Mouse (Mus musculus) heart, postnatal 36 days (tissue): ENCODE measurements around the gene Tmem229b. TPM values are rescaled to one million over a fixed set of nuclear protein-coding genes. Genes with fewer than 3 reads are reported as not detected.

Experiments used
- DNase-seq, 2 experiments: peaks; one replicate each; pipeline ENCODE4 v3.0.0; 2021 to 2022
- intact Hi-C: fragments of 180-260 bp; cut with DNase I; formaldehyde crosslinking; loops from one replicate; pipeline ENCODE4 v1.15.1; 2025
- total RNA-seq, 2 experiments: library from RNA; stranded (reverse); gene quantifications; 2 replicates each; pipeline ENCODE4 v1.2.3; 2021

The Tmem229b gene
- total RNA-seq, 2 experiments from 2014 or later, result 2.6 to 5.4 TPM

DNA sequence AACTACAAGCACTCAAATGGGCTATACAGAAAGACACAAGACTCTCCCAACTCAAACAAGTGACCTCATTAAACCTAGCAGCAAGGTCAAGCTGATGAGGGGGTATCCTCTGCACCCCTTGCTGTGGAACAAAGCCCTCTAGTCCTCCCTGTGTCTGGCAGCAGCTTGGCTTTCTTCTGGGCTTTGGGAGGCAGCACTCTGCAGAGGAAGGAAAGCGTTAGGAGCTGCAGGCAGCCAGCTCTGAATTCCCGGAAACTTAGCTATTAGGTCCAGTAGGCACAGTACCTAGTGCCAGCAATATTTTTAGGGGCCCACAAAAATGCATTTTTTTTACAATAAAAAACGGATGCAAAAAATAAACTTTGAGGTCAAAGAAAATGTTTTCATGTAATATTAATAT lies 3.1 kb upstream of the Tmem229b start:
- intact Hi-C loops, result no loop called here
- no peak for DNase-seq

GRCm38 (mm10) chr12:79006478-79007125 lies 825 bp downstream of the Tmem229b start:
- intact Hi-C loops, result loop anchor here (2.0 to 5.0 kb wide), 2 partner anchors 26 to 89 kb away; no protein-coding TSS in a partner anchor
- DNase-seq, result peak; percentile 49 to 64

DNA sequence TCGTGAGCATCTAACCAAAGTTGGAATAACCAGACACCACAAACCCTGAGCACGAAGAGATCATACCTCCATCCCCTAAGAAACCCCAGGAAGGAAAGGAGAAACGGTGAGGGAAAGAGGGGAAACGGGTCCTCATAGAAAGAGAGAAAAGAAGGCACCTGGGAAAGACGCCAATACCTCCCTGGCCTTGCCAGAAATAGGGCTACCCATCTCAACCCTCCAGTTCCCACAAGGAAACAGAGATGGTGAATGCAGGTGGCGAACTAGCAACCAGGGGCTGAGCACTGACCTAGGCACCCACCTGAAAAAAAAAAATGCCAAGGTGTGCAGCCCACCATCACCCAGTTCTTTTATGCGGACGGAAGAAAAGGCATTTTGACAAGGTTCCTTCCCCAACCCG lies 1.4 kb downstream of the Tmem229b start:
- intact Hi-C loops, result loop anchor here (2.0 to 5.0 kb wide), 2 partner anchors 25 to 89 kb away; no protein-coding TSS in a partner anchor
- DNase-seq, result no peak

DNA sequence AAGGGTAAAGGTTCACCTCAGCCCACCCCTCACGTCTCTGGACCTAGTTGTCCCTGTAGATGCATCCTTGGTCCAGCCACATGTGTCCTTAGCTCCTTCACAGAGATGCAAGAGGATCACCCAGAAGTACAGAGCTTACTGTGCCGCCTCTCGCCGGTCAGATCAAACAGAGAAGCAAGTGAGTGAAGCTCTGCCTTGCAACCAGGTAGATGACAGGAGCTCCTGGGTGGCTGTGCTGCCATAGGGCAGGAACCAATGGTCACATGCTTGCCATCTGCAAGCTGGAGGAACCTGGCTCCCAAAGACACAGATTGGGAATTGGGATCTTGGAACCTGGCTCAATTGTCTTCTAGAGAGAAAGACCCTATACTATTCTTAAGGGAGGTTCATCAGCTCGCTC lies 2.0 kb downstream of the Tmem229b start:
- intact Hi-C loops, result loop anchor here (5.0 kb wide), 1 partner anchor 88 kb away; no protein-coding TSS in a partner anchor
- no peak for DNase-seq

GRCm38 (mm10) chr12:79002978-79003377 lies 4.4 kb downstream of the Tmem229b start:
- intact Hi-C loops, result no loop called here
- no peak for DNase-seq

DNA sequence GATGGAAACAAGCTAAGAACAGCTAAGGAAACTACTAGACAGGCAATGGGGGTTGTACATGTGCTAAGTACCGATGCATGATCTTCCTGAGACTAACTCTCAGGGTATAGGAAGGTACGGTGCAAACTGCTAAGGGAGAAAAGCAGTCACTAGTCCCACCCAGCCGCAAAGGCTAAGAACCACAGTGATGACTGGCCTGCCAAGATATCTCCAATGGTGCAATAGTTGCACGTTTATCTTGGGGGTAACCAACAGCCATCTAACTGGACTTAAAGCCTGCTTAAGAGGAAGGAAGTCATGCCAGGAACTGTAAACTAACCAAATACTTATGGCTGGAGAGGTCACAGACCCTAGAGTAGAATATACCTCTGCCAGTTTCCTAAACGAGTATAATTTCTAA lies 5.0 kb downstream of the Tmem229b start:
- DNase-seq, result no peak
- intact Hi-C loops, result no loop called here

DNA sequence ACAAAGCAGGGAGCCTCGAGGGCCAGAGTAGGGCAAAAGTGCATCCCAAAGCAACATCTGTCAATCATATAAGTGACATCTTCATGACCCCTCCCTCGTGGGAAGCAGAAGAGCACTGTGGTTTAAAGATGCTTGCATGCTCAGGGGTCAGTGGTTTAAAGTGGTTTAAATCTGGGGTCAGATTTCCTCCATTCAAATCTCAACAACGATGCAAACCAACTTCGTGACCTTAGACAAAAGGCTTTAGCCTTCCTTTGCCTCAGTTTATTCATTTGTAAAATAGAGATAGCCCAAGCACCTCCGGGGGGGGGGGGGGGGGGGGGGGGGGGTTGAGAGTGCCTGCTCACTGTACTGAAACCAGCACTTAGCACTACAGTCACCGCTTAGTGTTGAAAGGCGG lies 10.7 kb downstream of the Tmem229b start:
- intact Hi-C loops, result no loop called here
- no peak for DNase-seq

- intact Hi-C loops, result no loop called here
- no peak for DNase-seq
These were observed 11.2 kb downstream of the Tmem229b start for GRCm38 (mm10) chr12:78996271-78996670.

DNA sequence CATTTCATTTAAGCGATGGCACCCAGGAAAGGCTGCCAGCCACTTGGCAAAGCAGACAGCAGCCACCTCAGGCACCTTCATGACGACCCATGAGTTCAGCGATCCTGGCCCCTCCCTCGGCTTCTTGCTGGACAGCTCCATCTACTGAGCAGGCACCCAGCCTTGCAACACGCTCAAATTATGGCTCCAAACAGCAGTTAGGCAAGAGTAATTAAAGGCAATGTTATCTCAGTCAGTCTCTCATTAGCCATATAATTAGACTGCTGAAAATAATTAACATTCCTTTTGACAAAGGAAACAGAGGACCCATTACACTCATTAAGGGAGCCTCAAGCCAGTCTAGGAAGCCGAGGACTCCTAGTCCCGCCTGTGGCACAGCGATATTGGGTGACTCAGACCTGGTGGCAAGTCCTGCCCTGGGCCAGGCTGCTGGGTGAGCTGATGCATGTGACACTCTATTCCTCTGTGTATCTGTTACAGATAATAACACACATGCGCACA lies 19.8 kb downstream of the Tmem229b start:
- intact Hi-C loops, result no loop called here
- DNase-seq, result no peak

DNA sequence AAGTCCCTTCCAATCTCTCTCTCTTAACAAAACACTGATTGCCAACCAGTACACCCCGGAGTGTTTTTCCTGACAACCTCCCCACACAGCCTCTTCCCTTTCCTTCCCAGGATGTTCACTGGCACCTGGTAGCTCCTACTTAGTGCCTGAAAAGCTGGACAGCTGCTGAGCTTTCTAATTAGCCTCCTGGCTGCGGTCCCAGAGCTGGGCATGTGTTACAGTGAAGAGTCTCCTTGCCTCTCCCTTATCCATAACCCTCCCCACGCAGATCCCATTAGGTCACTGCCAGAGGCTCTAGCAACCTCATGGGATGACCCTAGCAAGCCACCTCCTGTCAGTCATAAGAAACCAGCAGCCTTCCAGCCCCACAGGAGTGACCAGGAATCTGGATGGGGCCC lies 23.4 kb downstream of the Tmem229b start:
- intact Hi-C loops, result no loop called here
- DNase-seq, result peak; percentile 48 to 62

DNA sequence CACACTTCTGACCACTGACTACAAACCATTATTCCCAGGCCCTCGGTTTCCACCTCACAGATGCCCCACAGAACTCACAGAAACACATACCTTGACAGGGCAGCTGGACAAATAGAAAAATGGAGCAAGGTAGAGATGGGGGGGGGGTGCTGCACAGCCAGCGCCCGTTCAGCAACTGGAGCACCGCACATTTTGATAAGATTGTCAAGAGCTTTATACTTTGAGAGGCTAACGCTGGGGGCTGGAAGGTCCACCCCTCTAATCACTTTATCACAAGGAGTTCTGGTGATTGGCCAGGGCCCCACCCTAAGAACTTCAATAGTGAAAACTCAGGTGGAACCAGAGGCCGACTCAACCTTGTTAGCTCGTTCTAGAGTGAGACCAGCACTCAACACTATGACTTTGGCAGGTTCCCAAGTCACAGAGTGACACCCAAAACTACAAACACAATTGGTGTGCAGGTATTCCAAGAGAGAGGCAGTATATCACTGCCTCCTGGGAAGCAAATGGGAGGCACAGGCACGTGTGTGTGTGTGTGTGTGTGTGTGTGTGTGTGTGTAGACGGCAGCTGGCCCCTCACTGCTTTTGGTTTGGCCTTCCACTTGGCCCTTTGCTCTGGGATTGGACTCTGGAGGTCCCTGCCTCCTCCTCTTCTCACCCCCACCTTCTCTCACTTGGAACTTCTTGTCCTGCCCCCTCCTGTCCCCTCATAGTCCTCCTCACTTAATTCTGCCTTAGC lies 24.0 kb downstream of the Tmem229b start:
- DNase-seq, result no peak
- intact Hi-C loops, result no loop called here

- intact Hi-C loops, result loop anchor here (2.0 kb wide), 1 partner anchor 25 kb away; the partner anchor contains the start of gene Tmem229b
- no peak for DNase-seq
These were observed 25.2 kb downstream of the Tmem229b start for GRCm38 (mm10) chr12:78981938-78982825.

GRCm38 (mm10) chr12:78981131-78981530 lies 26.3 kb downstream of the Tmem229b start:
- intact Hi-C loops, result loop anchor here (2.0 kb wide), 1 partner anchor 26 kb away; the partner anchor contains the start of gene Tmem229b
- no peak for DNase-seq

GRCm38 (mm10) chr12:78980683-78981091 lies 26.7 kb downstream of the Tmem229b start:
- intact Hi-C loops, result loop anchor here (2.0 kb wide), 1 partner anchor 26 kb away; the partner anchor contains the start of gene Tmem229b

DNA sequence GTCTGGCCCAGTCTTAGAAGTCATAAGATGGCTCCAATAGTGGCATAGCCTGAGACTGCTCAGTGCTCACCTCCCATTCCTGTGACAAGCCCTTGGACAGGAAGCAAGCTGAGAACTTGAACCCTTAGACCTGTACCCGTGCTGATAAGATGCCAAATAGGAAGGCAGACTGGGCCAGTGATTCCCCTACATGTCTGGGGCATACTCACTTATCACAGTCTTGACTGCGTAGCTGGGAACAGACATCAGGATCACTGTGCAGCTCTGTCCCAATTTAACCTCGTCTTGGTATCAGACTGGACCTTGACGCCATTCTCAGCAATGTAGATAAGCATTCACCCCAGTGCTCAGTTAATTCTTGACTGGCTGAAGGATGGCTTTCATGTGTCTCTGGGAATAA lies 29.9 kb downstream of the Tmem229b start:
- DNase-seq, result no peak
- intact Hi-C loops, result no loop called here

More at GRCm38 (mm10) chr12:78980683-78981091, 26.7 kb downstream of the Tmem229b start:
- peak; percentile 42 to 46 for DNase-seq

DNA sequence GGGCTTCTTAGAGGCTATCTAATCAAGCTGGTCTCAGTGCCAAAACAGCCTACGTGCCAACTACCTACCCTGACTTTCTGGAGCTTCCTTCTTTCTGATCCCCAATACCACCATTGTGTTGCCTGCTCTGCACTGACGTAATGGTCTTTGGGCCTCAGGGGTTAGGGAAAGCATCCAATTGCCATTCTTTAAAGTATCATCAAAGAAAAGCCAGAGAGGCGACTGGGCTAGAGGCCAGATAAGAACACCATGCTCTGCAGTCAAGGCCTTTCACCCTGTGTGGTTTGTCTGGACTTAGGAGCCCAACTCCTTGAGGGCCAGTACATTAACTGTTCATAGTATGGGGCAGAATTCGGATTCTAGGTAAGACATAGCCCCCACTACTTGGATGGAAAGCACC lies 30.3 kb downstream of the Tmem229b start:
- intact Hi-C loops, result no loop called here
- no peak for DNase-seq

- no peak for DNase-seq
- intact Hi-C loops, result no loop called here
These were observed 31.6 kb downstream of the Tmem229b start for GRCm38 (mm10) chr12:78975836-78976235.

- DNase-seq, result no peak
- intact Hi-C loops, result no loop called here
These were observed 32.7 kb downstream of the Tmem229b start for GRCm38 (mm10) chr12:78974767-78975166.

GRCm38 (mm10) chr12:78973779-78974178 lies 33.6 kb downstream of the Tmem229b start:
- DNase-seq, result no peak
- intact Hi-C loops, result no loop called here

GRCm38 (mm10) chr12:78971649-78972048 lies 35.8 kb downstream of the Tmem229b start:
- DNase-seq, result peak; percentile 34 to 43
- intact Hi-C loops, result no loop called here

DNA sequence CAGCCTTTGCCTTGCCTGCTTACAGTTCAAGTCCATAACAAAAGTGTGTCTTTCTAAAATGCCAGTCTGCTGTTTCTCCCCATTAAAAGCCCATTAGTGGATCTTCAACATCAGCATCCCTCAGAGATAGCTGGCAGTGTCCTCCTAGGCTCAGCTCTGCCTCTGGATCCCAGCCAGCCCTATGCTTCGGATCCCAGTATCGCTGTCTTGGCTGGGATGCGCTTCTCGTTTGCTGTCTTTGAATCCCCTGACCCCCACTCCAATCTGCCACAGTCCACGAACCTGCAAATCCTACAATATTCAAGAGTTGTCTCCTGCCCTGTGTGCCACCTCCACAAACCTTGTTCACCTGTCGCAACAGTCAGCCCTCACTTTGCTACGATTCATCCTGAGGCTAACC lies 36.7 kb downstream of the Tmem229b start:
- intact Hi-C loops, result no loop called here
- DNase-seq, result no peak
